Comparison of ENCODE assay signal across 16 mouse cellular contexts in genomic region chr17:83348056-83348822, GRCm38 (mm10). TPM values are rescaled to one million over a fixed set of nuclear protein-coding genes. Genes with fewer than 3 reads are reported as not detected.
DNase-seq lines count a peak whose midpoint lies in the region; ATAC-seq and TF ChIP-seq lines count a peak whose summit lies in the region.
"Had no signal": no experiment of that assay in that cellular context is flagged by ENCODE, and none has a peak within 500 bp of the region (broad histone marks: within the 10 kb centered on the region; RNA-seq: fewer than 3 reads in every experiment).

No protein-coding gene starts in this region.

- peak; percentile 29 for DNase-seq in left cerebral cortex, postnatal 4 days
- DNase-seq in left cerebral cortex, postnatal 10 days (ENCODE audit: extremely low spot score in 1 of 2, low spot score in 2 of 2), result no peak
- DNase-seq in MEL (ENCODE audit: low read depth, low spot score), result peak; percentile 33
- DNase-seq in adrenal gland, adult 8-10 months, result peak; percentile 37
- DNase-seq in urinary bladder, postnatal 10 days (ENCODE audit: low spot score), result no peak
- DNase-seq: kidney, postnatal 14 days; layer of hippocampus, adult 9-11 months; lung, adult 2 months; right cerebral cortex, postnatal 14 days had no signal

- intact Hi-C loops in left cerebral cortex, postnatal 4 days (cut with DNase I), result no loop called here
- intact Hi-C loops in left cerebral cortex, postnatal 10 days (cut with DNase I), result no loop called here

- H3K79me2 ChIP-seq in MEL (ENCODE audit: control insufficient read depth, insufficient read depth, low read length, poor library complexity), result peaks cover 15% of the 10 kb centered on the region

- TF ChIP-seq CTCF in MEL (IDR thresholded peaks at IDR 0.05 in 2 of 3, conservative IDR thresholded peaks at IDR 0.05 in 1 of 3; ENCODE audit: control insufficient read depth in 1 of 3, insufficient read depth in 1 of 3, low read depth in 2 of 3, low read length in 3 of 3, poor library complexity in 1 of 3, severe bottlenecking in 1 of 3), result no peak

- no peak overlapping the region for H3K27ac ChIP-seq in MEL (ENCODE audit: control insufficient read depth, low read depth, low read length)
- no peak overlapping the region for H3K27ac ChIP-seq in forebrain, embryonic 16.5 days (ENCODE audit: low read length)
- H3K27ac ChIP-seq: forebrain, embryonic 13.5 days; hindbrain, embryonic 12.5 days had no signal

- no peak for TF ChIP-seq RAD21 in MEL (IDR thresholded peaks at IDR 0.05; ENCODE audit: low read depth, low read length)

- ATAC-seq in granulocyte monocyte progenitor cell, adult 5-6 weeks (replicated peaks; ENCODE audit: poor library complexity, severe bottlenecking), result peak; percentile 70
- ATAC-seq in forebrain, embryonic 16.5 days, result no peak
- ATAC-seq: forebrain, embryonic 13.5 days; intestine, postnatal 0 days had no signal

- no peaks in the 10 kb centered on the region for H3K9me3 ChIP-seq in MEL (replicated peaks; ENCODE audit: insufficient read depth, low read length)
- no peaks in the 10 kb centered on the region for H3K9me3 ChIP-seq in forebrain, embryonic 16.5 days (ENCODE audit: control insufficient read depth, low read length)
- H3K9me3 ChIP-seq: hindbrain, embryonic 12.5 days had no signal

- H3K36me3 ChIP-seq in MEL (ENCODE audit: control insufficient read depth in 1 of 2, insufficient read depth in 2 of 2, low read length in 2 of 2), result peaks cover 0 to 8% of the 10 kb centered on the region in 2 experiments; a peak in 2 of 4 replicates
- no peaks in the 10 kb centered on the region for H3K36me3 ChIP-seq in forebrain, embryonic 16.5 days (ENCODE audit: control insufficient read depth, insufficient read depth)
- H3K36me3 ChIP-seq: hindbrain, embryonic 12.5 days had no signal

- TF ChIP-seq EP300 in MEL (IDR thresholded peaks at IDR 0.05; ENCODE audit: low read depth in 1 of 2, low read length in 2 of 2), result no peak

- peaks cover 6 to 10% of the 10 kb centered on the region in 2 experiments; a peak in 3 of 4 replicates for H3K4me1 ChIP-seq in MEL (ENCODE audit: control insufficient read depth in 1 of 2, insufficient read depth in 2 of 2, low read length in 2 of 2)
- peaks cover 10% of the 10 kb centered on the region for H3K4me1 ChIP-seq in forebrain, embryonic 16.5 days (replicated peaks; ENCODE audit: control insufficient read depth, insufficient read depth, low read length)

- H3K4me2 ChIP-seq in forebrain, embryonic 16.5 days (ENCODE audit: low read length), result no peak overlapping the region
- H3K4me2 ChIP-seq: forebrain, embryonic 13.5 days; heart, embryonic 11.5 days; hindbrain, embryonic 12.5 days; midbrain, embryonic 11.5 days had no signal

- TF ChIP-seq POLR2A in MEL (IDR thresholded peaks at IDR 0.05; ENCODE audit: control insufficient read depth in 1 of 2, insufficient read depth in 1 of 2, low read depth in 1 of 2, low read length in 2 of 2, poor library complexity in 1 of 2), result no peak

- H3K9ac ChIP-seq in MEL (ENCODE audit: control insufficient read depth, low read depth, low read length, poor library complexity, severe bottlenecking), result no peak overlapping the region
- no peak overlapping the region for H3K9ac ChIP-seq in forebrain, embryonic 16.5 days (replicated peaks; ENCODE audit: low read depth, low read length)
- H3K9ac ChIP-seq: forebrain, embryonic 13.5 days; hindbrain, embryonic 12.5 days had no signal

- H3K27me3 ChIP-seq in MEL (ENCODE audit: control insufficient read depth in 1 of 2, insufficient read depth in 2 of 2, low read length in 2 of 2), result no peaks in the 10 kb centered on the region
- no peaks in the 10 kb centered on the region for H3K27me3 ChIP-seq in forebrain, embryonic 16.5 days (replicated peaks; ENCODE audit: control insufficient read depth, insufficient read depth, low read length)
- H3K27me3 ChIP-seq: forebrain, embryonic 13.5 days; hindbrain, embryonic 12.5 days had no signal

- no peak overlapping the region for H3K4me3 ChIP-seq in MEL (ENCODE audit: control insufficient read depth in 1 of 2, insufficient read depth in 1 of 2, low read depth in 2 of 2, low read length in 2 of 2)
- no peak overlapping the region for H3K4me3 ChIP-seq in forebrain, embryonic 16.5 days (replicated peaks; ENCODE audit: low read length)
- H3K4me3 ChIP-seq: forebrain, embryonic 13.5 days; hindbrain, embryonic 12.5 days had no signal

- WGBS in forebrain, embryonic 16.5 days, result 73% methylated on average over 9 of the region's 9 CpGs

TF ChIP-seq in MEL, 35 proteins besides CTCF, POLR2A, EP300 and RAD21:
- TF ChIP-seq HCFC1 (IDR thresholded peaks at IDR 0.05; ENCODE audit: low read depth, low read length) (no peak), GATA1 (IDR thresholded peaks at IDR 0.05; ENCODE audit: low read depth, low read length) (0 out of 2 replicates have a peak, but pooled peaks have one; percentile 56)
TF ChIP-seq in MEL: peak in this region for 1.

RNA-seq across cellular contexts. Expression of gene Eml4, which starts 2.5 kb away (rescaled TPM):
- total RNA-seq in left cerebral cortex, postnatal 4 days (2021), result 10 to 100 TPM; 44.9 to 47.8 TPM
- 10 to 100 TPM; 24.4 to 30.2 TPM for total RNA-seq in left cerebral cortex, postnatal 10 days (2021)
- 25.6 and 30.7 TPM in 2 replicates for total RNA-seq in MEL (2012; rRNA removed)
- 10 to 100 TPM in 1 of 2 experiments, not detected in 1; 42.4 TPM for polyA plus RNA-seq in MEL (2012; ENCODE audit: insufficient read depth in 1 of 2, insufficient read length in 2 of 2, low read depth in 1 of 2, low replicate concordance in 2 of 2, missing spikeins in 1 of 2)
- total RNA-seq in adrenal gland, adult 8-10 months (2022), result 10 to 100 TPM; 19.0 to 25.1 (median 22.4) TPM
- 33.7 and 42.4 TPM in 2 replicates for total RNA-seq in granulocyte monocyte progenitor cell, adult 5-6 weeks (2014; fragmentation: Nextera tagmentation)
- 82.3 and 87.2 TPM in 2 replicates for total RNA-seq in granulocyte monocyte progenitor cell, adult 5-6 weeks (2017)
- 31.7 and 33.9 TPM in 2 replicates for polyA plus RNA-seq in forebrain, embryonic 16.5 days (2015; fragmentation: Nextera tagmentation; extraction: Ambion mirVana)

Comparison
In these comparisons a context has a peak if more than half of its experiments do, and no peak if none do; other contexts are left out.
1. DNase-seq: peak in left cerebral cortex, postnatal 4 days (single experiment), MEL (single experiment) and adrenal gland, adult 8-10 months (single experiment); none in left cerebral cortex, postnatal 10 days (0 of 2) and urinary bladder, postnatal 10 days (single experiment).